Mouse (Mus musculus) olfactory bulb, adult 2 months (tissue): ENCODE measurements at regions not wholly inside any gene's neighbourhood (a gene's known extent, or its start where the extent isn't known, plus 50 kb on each side); places are given as distances from the start of the nearest gene placed in this dataset.

ENCODE experiments used
- CTCF ChIP-seq: fragments of 200-500 bp; IDR thresholded peaks from 2 replicates; pipeline ENCODE4 v1.5.1; 2012; ENCODE audit warnings: low read depth, mild to moderate bottlenecking, low read length, moderate library complexity; ENCODE audit not compliant: insufficient read depth
- POLR2A ChIP-seq: fragments of 200-500 bp; IDR thresholded peaks from 2 replicates; pipeline ENCODE4 v1.6.1; 2012; ENCODE audit warnings: mild to moderate bottlenecking, low read depth, low read length, moderate library complexity; ENCODE audit not compliant: insufficient read depth

GRCm38 (mm10) chr17:4319141-4319540 lies 623.1 kb upstream of the Nox3 start:
- TF ChIP-seq CTCF (no peak), POLR2A (no peak)
